Mouse (Mus musculus) forebrain, embryonic 11.5 days (tissue): ENCODE measurements around the gene Arl5c. TPM values are rescaled to one million over a fixed set of nuclear protein-coding genes. Genes with fewer than 3 reads are reported as not detected.
A peak's percentile ranks its signal among the peaks of the same experiment; 100 is the strongest.

Experiments used
- ATAC-seq: fragments of 200-750 bp; cut with Nextera tagmentation; replicated peaks from 2 replicates; pipeline ENCODE4 v1.8.0; 2017; ENCODE audit warnings: moderate TSS enrichment; ENCODE audit not compliant: low FRiP score
- DNase-seq: peaks from one replicate; pipeline ENCODE4 v3.0.0-alpha.2; 2017; ENCODE audit warnings: low spot score
- H3K27ac ChIP-seq: fragments of 300-500 bp; sonication (generic); 2 replicates; pipeline ENCODE4 v1.5.1; 2014; ENCODE audit warnings: low read depth, low read length
- H3K27me3 ChIP-seq: fragments of 300-500 bp; sonication (generic); 2 replicates; pipeline ENCODE4 v1.6.1; 2014; ENCODE audit warnings: mild to moderate bottlenecking, low read length, mixed read lengths; ENCODE audit not compliant: control insufficient read depth, insufficient read depth
- H3K36me3 ChIP-seq: fragments of 300-500 bp; sonication (generic); 2 replicates; pipeline ENCODE4 v1.6.1; 2014; ENCODE audit warnings: mild to moderate bottlenecking, low read length, moderate library complexity, mixed read lengths; ENCODE audit not compliant: control insufficient read depth, insufficient read depth
- H3K4me1 ChIP-seq: fragments of 300-500 bp; sonication (generic); replicated peaks from 2 replicates; pipeline ENCODE4 v1.6.1; 2014; ENCODE audit warnings: low read length, mixed read lengths; ENCODE audit not compliant: control insufficient read depth, insufficient read depth
- H3K4me2 ChIP-seq: fragments of 300-500 bp; sonication (generic); 2 replicates; pipeline ENCODE4 v1.6.1; 2014; ENCODE audit warnings: low read depth, mild to moderate bottlenecking, low read length, moderate library complexity, mixed read lengths; ENCODE audit not compliant: severe bottlenecking
- H3K4me3 ChIP-seq: fragments of 300-500 bp; sonication (generic); 2 replicates; pipeline ENCODE4 v1.5.1; 2014; ENCODE audit warnings: low read depth, low read length
- H3K9ac ChIP-seq: fragments of 300-500 bp; sonication (generic); 2 replicates; pipeline ENCODE4 v1.6.1; 2014; ENCODE audit warnings: low read length
- H3K9me3 ChIP-seq: fragments of 300-500 bp; sonication (generic); 2 replicates; pipeline ENCODE4 v1.6.1; 2016; ENCODE audit warnings: low read length, mixed read lengths; ENCODE audit not compliant: control insufficient read depth
- WGBS: fragments of 180-500 bp; shearing (Covaris S2); extraction: QIAGEN DNeasy Blood & Tissue Kit; methylation state at CpG from one replicate; pipeline ENCODE4 v1.1.7; 2014; 5-methylcytosine and 5-hydroxymethylcytosine counted together
- polyA plus RNA-seq: library from polyadenylated mRNA; unstranded; fragments of >200 nt; fragmentation: Nextera tagmentation; extraction: Ambion mirVana; gene quantifications from 2 replicates; pipeline ENCODE4 v1.2.1, GENCODE M21; 2014

Arl5c gene
- polyA plus RNA-seq, 1 experiment from 2014 or later: 10.4 TPM

DNA sequence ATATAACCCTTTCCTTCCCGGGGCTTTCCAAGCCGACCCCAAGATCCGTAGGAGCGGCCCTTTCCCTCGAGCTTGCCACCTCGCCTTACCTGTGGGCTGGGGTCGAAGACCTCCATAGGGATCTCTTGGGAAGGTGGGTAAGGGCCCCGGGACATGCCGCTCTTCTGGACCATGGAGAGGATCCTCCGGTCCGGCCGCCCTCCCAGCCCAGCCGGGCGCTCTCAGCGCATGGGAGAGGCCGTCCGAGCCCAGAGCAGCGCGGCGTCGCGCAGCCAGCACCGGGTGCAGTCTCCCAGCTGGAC lies 26.2 kb upstream of the Arl5c start:
- no peak; the same call in 1 of the 2 replicates for ATAC-seq

DNA sequence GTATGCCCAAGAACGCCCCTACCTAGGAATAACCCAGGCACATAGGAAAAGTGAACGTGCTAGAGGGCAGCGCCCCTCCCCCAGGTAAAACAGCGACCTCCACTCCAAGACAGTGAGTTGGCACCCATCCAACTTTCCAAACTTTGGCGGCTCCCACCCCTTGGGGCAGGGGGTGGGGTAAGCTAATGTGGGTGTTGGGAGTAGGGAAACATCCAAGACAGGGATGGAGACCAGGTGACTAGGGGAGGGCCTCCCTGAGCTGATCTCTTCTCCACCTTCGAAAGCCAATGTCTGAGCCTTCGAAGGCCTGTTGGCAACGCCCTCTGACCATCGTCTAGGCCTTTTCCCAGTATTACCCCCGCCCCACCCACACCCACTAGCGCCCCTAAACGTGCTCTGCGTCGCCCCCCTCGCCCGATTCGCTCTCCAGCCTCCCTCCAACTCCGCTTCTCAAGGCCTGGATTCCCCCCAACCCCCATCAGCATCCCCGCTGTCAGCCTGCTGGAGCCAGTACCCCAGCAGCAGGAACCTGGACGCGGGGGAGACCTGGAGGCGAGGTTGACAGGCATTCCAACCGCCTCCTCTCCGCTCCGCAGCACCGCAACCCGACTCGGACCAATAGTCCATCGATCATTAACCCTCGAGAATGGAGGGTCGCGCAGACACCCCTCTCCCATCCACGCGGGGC lies 25.7 kb upstream of the Arl5c start:
- no peaks in the 10 kb centered on the region for H3K9me3 ChIP-seq
- H3K4me1 ChIP-seq: peaks cover 20% of the 10 kb centered on the region
- peak overlapping the region; percentile 85 for H3K9ac ChIP-seq
- ATAC-seq (0 out of 2 replicates have a peak, but pooled peaks have one; percentile 1), DNase-seq (peak; percentile 76)
- no peaks in the 10 kb centered on the region for H3K36me3 ChIP-seq
- 4% methylated on average over 33 of the region's 34 CpGs for WGBS
- H3K27ac ChIP-seq: no peak overlapping the region; the same call in 1 of the 2 replicates
- H3K4me2 ChIP-seq: peak overlapping the region; percentile 94
- H3K4me3 ChIP-seq: peak overlapping the region; percentile 77
- H3K27me3 ChIP-seq: no peaks in the 10 kb centered on the region

More for the DNA sequence above, 26.2 kb upstream of the Arl5c start:
- H3K27me3 ChIP-seq: no peaks in the 10 kb centered on the region
- WGBS: under 1% methylated on average over 22 of the region's 23 CpGs
- H3K4me3 ChIP-seq: peak overlapping the region; percentile 77
- peak overlapping the region; percentile 80 for H3K27ac ChIP-seq
- H3K9ac ChIP-seq: peak overlapping the region; percentile 85
- no peaks in the 10 kb centered on the region for H3K36me3 ChIP-seq
- no peaks in the 10 kb centered on the region for H3K9me3 ChIP-seq
- DNase-seq: no peak
- H3K4me2 ChIP-seq: peak overlapping the region; percentile 94
- H3K4me1 ChIP-seq: peaks cover 20% of the 10 kb centered on the region

DNA sequence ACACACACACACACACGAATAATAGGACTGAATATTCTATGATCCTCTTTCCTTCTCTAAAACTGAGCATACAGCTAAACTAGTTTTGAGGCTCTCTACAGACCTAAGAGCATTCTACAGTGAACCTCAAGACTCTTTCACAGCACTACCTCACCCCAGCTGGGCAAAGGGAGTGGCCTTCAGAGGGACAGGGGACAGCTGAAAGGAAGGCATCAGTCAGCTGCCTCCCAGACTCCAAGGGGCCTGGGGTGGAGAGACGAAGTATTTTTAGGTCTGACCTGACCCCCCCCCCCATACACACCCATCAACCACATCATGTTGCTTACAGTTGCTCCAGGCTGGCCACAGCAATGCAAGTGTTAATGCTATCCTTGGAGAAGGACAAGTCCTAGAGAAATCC lies 25.1 kb upstream of the Arl5c start:
- H3K4me3 ChIP-seq: peak overlapping the region; percentile 77
- no peaks in the 10 kb centered on the region for H3K9me3 ChIP-seq
- ATAC-seq (no peak), DNase-seq (no peak)
- no peak overlapping the region for H3K27ac ChIP-seq
- H3K4me1 ChIP-seq: peaks cover 20% of the 10 kb centered on the region
- no peaks in the 10 kb centered on the region for H3K27me3 ChIP-seq
- H3K4me2 ChIP-seq: peak overlapping the region; percentile 94
- H3K9ac ChIP-seq: no peak overlapping the region; the same call in 1 of the 2 replicates
- 60% methylated on average over 2 of the region's 2 CpGs for WGBS
- no peaks in the 10 kb centered on the region for H3K36me3 ChIP-seq

DNA sequence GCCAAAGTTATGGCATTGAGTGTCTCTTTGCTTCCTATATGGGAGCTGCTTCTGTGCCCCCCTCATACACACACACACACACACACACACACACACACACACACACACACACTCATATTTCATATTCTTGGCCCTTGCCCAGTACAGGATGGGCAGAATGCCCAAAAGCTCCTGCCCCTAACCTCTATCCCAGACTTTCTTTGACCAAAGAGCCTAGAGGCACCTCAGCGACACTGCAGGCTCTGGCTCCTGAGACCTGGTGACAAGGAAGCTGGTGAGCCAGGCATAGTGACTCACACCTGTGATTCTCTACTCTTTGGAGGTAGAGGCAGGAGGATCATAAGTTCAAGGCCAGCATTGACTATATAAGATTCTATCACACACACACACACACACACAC lies 24.7 kb upstream of the Arl5c start:
- Histone ChIP-seq H3K9ac (no peak overlapping the region), H3K27ac (no peak overlapping the region)

DNA sequence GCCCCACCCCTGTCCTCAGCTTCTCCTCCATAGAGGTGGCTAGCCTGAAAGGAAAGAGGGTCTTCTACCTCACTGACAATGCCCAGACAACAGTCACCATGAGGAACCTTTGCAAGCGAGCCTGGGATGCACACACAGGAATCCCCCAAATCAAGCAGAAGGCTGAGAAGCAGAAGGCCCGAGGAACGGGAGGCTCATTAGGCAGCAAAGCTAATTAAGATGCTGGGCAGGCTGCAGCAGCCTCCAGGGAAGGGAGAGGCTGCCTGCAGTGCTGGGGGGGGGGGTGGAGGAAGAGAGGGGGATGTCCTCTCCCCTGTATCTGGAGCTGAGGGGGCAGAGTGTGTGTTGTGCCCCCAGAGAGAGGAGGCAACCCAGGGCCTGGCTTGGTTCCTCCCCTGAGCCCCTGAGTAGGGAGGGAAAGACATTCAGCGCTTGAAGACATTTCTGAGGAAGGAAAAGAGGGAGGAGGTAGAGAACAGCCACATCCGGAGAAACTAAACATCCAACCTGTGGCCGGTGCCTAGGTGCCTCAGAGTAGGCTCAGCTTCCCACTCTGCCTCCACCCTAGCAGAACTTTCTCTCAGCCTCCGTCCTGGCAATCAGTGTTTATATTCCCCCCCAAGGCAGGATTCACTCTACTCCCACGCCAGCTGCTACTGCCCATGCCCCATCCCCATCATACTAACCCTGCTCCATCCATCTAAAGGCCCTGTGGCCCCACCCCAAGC lies 24.1 kb upstream of the Arl5c start:
- no peak overlapping the region for H3K4me3 ChIP-seq
- no peaks in the 10 kb centered on the region for H3K9me3 ChIP-seq
- DNase-seq: peak; percentile 62
- WGBS: 29% methylated on average over 8 of the region's 8 CpGs
- H3K9ac ChIP-seq: 0 out of 2 replicates have a peak overlapping the region, but pooled peaks have one; percentile 35
- peak; percentile 34; the same call in 1 of the 2 replicates for ATAC-seq
- peak overlapping the region; percentile 26; the same call in 1 of the 2 replicates for H3K4me2 ChIP-seq
- H3K27ac ChIP-seq: peak overlapping the region; percentile 61
- H3K4me1 ChIP-seq: peaks cover 20% of the 10 kb centered on the region
- no peaks in the 10 kb centered on the region for H3K36me3 ChIP-seq
- H3K27me3 ChIP-seq: no peaks in the 10 kb centered on the region

More for the DNA sequence above, 24.7 kb upstream of the Arl5c start:
- ATAC-seq (no peak), DNase-seq (no peak)
- no peak overlapping the region for H3K4me3 ChIP-seq
- no peaks in the 10 kb centered on the region for H3K9me3 ChIP-seq
- WGBS: 70% methylated on average over 1 of the region's 1 CpGs
- no peaks in the 10 kb centered on the region for H3K27me3 ChIP-seq
- peaks cover 20% of the 10 kb centered on the region for H3K4me1 ChIP-seq
- H3K4me2 ChIP-seq: peak overlapping the region; percentile 26; the same call in 1 of the 2 replicates
- H3K36me3 ChIP-seq: no peaks in the 10 kb centered on the region

DNA sequence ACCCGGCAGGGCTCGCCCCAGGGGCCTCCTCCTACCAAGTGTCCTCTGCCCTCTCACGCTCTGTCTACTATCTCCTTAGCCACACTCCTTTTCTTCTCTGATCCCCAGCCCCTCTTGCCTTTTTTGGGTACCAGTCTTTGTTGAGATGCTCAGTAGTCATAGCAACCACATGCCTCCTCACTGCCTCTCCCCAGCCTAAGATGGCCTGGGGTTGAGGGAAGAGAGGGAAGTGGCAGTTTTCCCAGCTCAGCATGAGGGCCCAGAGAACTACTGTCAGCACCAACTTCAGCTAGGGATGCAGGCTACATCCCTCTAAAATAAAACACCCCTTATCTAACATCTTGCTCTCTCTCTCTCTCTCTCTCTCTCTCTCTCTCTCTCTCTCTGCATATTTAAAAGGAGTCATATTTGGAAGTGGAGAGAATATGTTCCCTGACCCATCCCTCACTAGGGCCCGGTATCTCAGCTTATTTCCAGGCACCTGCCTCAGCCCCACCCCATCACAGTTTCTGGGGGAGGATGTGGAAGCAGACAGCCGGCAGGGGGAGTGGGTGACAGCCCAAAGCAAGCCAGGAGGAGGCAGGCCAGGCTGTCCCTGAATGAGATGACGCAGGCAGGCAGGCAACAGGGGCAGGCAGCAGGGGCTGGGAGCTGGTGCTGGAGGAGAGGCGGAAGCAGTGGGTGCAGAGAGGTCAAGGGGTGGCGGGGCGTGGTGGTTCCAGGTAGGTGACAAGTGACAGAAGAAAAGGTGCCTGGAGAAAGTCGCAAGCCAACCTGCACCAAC lies 23.1 kb upstream of the Arl5c start:
- Histone ChIP-seq H3K27ac (peak overlapping the region; percentile 61), H3K4me2 (peak overlapping the region; percentile 9; the same call in 1 of the 2 replicates), H3K36me3 (no peaks in the 10 kb centered on the region), H3K4me3 (no peak overlapping the region), H3K9me3 (no peaks in the 10 kb centered on the region), H3K9ac (no peak overlapping the region), H3K27me3 (no peaks in the 10 kb centered on the region), H3K4me1 (peaks cover 20% of the 10 kb centered on the region)
- ATAC-seq (0 out of 2 replicates have a peak, but pooled peaks have one; percentile 22), DNase-seq (peak; percentile 76)
- WGBS: 22% methylated on average over 10 of the region's 10 CpGs

DNA sequence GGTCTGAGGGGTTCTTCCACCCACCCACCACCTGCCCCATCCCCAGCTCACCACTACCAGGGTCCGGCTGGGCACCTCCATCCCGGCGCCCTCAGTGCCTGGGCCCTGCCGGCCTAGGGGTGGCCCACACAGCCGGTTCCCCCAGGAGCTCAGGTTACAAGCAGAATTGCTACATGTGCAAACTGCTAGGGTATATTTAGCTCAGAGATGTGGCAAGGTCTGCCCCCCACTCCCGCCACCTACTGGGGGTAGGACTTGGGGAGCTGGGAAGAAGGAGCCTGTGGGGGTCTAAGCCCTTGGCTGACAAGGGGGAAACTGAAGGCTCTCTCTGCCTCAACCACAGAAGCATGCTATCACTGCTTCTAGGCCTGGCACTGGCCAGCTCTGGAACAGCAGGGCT lies 22.2 kb upstream of the Arl5c start:
- peaks cover 20% of the 10 kb centered on the region for H3K4me1 ChIP-seq
- H3K36me3 ChIP-seq: no peaks in the 10 kb centered on the region
- ATAC-seq: no peak

DNA sequence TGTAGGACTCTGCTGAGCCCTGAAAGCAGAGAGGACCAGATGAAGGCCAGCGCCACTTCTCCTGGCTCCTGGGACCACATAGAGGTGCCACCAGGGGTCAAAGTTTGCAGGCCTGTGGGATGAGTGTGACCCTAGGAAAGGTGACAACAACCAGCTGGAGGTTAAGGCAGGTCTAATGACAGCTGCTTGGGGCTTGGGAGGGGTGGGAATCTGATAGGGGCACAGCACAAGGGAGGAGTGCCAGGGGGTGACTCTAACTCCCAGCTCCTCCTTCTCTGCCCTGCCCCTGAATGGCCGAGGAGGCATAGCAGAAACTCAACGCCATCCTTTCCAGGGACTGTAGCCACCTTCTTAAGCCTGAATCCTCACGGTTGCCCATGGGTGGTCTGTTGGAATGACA lies 20.8 kb upstream of the Arl5c start:
- Histone ChIP-seq H3K27me3 (no peaks in the 10 kb centered on the region), H3K4me2 (no peak overlapping the region), H3K27ac (no peak overlapping the region), H3K9me3 (no peaks in the 10 kb centered on the region), H3K4me3 (no peak overlapping the region), H3K36me3 (no peaks in the 10 kb centered on the region), H3K4me1 (peaks cover 20% of the 10 kb centered on the region), H3K9ac (no peak overlapping the region)
- ATAC-seq (no peak), DNase-seq (no peak)
- 79% methylated on average over 4 of the region's 4 CpGs for WGBS

More for the DNA sequence above, 22.2 kb upstream of the Arl5c start:
- Histone ChIP-seq H3K4me3 (no peak overlapping the region), H3K27ac (no peak overlapping the region), H3K9me3 (no peaks in the 10 kb centered on the region), H3K9ac (no peak overlapping the region), H3K4me2 (no peak overlapping the region), H3K27me3 (no peaks in the 10 kb centered on the region)
- WGBS: 72% methylated on average over 6 of the region's 6 CpGs
- DNase-seq: no peak
